Mouse (Mus musculus): ENCODE results near the gene Mmgt2.

- TF ChIP-seq CTCF (IDR thresholded peaks at IDR 0.05; ENCODE audit: borderline replicate concordance, extremely low read depth, insufficient read depth, insufficient read length) = no peak
- no peak for TF ChIP-seq POLR2A (IDR thresholded peaks at IDR 0.05; ENCODE audit: borderline replicate concordance, extremely low read depth, insufficient read depth, insufficient read length, poor library complexity, severe bottlenecking)
Measured at GRCm38 (mm10) chr11:62610304-62610703, 38.2 kb upstream of the Mmgt2 start.

Data from brain, embryonic 14.5 days (tissue).